Mouse (Mus musculus) monocyte, adult 5-6 weeks (primary cell): ENCODE measurements around the gene Palm3. TPM values are rescaled to one million over a fixed set of nuclear protein-coding genes. Genes with fewer than 3 reads are reported as not detected.
A peak's percentile ranks its signal among the peaks of the same experiment; 100 is the strongest.
"Not testable (repeated sequence)": the region's sequence is repeated elsewhere in the genome, so short reads cannot be mapped to it uniquely, and the experiment has no call there.

Experiments used
- ATAC-seq: fragments of 153-309, 156-312 bp; replicated peaks from 2 replicates; pipeline ENCODE4 v1.8.0; 2017; ENCODE audit warnings: mild to moderate bottlenecking; ENCODE audit not compliant: low TSS enrichment, insufficient number of reproducible peaks, severe bottlenecking, poor library complexity, low FRiP score
- total RNA-seq: library from RNA; stranded (forward); fragments of 200-1000, 200-491, 200-594 nt; gene quantifications from 3 replicates; pipeline ENCODE4 v1.2.3, GENCODE M21; 2017

Palm3 gene
- total RNA-seq: 0.19 to 0.95 TPM in 2 of 3 replicates, not detected in the other

GRCm38 (mm10) chr8:84021096-84021495, at the start of gene Palm3:
TSS of gene Palm3 (plus strand) at chr8:84021471.
- no peak for ATAC-seq

- no peak for ATAC-seq
Measured at GRCm38 (mm10) chr8:83971661-83972060, 49.6 kb upstream of the Palm3 start.

- ATAC-seq: peak; percentile 99
Measured at GRCm38 (mm10) chr8:83972150-83973120, 48.8 kb upstream of the Palm3 start, which contains the start of gene Prkaca. TSS of gene Prkaca (plus strand) at chr8:83972993.

- ATAC-seq: no peak
Measured at GRCm38 (mm10) chr8:83973161-83974031, 47.9 kb upstream of the Palm3 start.

GRCm38 (mm10) chr8:83974521-83974920, 46.8 kb upstream of the Palm3 start:
- ATAC-seq: no peak

GRCm38 (mm10) chr8:83976101-83976630, 45.1 kb upstream of the Palm3 start:
- ATAC-seq: no peak

- ATAC-seq: no peak
Measured at GRCm38 (mm10) chr8:83976779-83977350, 44.4 kb upstream of the Palm3 start.

GRCm38 (mm10) chr8:83977646-83978045, 43.6 kb upstream of the Palm3 start:
- no peak for ATAC-seq

- ATAC-seq: no peak
Measured at GRCm38 (mm10) chr8:83978200-83978599, 43.1 kb upstream of the Palm3 start.

GRCm38 (mm10) chr8:83980250-83980649, 41.0 kb upstream of the Palm3 start:
- no peak for ATAC-seq

- ATAC-seq: no peak
Measured at GRCm38 (mm10) chr8:83980845-83981244, 40.4 kb upstream of the Palm3 start.

GRCm38 (mm10) chr8:83981533-83981932, 39.7 kb upstream of the Palm3 start:
- ATAC-seq: no peak

GRCm38 (mm10) chr8:83982449-83982848, 38.8 kb upstream of the Palm3 start:
- ATAC-seq: no peak

- not testable (repeated sequence) for ATAC-seq
Measured at GRCm38 (mm10) chr8:83983222-83983621, 38.0 kb upstream of the Palm3 start.

- ATAC-seq: peak; percentile 48; the same call in 1 of the 2 replicates
Measured at GRCm38 (mm10) chr8:83989243-83989642, 32.0 kb upstream of the Palm3 start.

- ATAC-seq: no peak
Measured at GRCm38 (mm10) chr8:83990170-83990569, 31.1 kb upstream of the Palm3 start.

GRCm38 (mm10) chr8:83992488-83992887, 28.8 kb upstream of the Palm3 start:
- no peak for ATAC-seq

GRCm38 (mm10) chr8:83994030-83994429, 27.2 kb upstream of the Palm3 start:
- ATAC-seq: no peak

GRCm38 (mm10) chr8:83995973-83996372, 25.3 kb upstream of the Palm3 start:
- ATAC-seq: no peak
